Mouse (Mus musculus): Measurements from ENCODE around the gene Adam12. TPM values are rescaled to one million over a fixed set of nuclear protein-coding genes. Genes with fewer than 3 reads are reported as not detected.

The Adam12 gene
- total and polyA plus RNA-seq, 2 experiments from 2014 or later: 1.0 to 4.6 TPM

GRCm38 (mm10) chr7:133919306-133919705 lies 312.6 kb downstream of the Adam12 start:
- ATAC-seq (ENCODE audit: insufficient read depth, low read depth) (no peak), DNase-seq (ENCODE audit: low spot score) (no peak)
- no peak for TF ChIP-seq EP300 (IDR thresholded peaks at IDR 0.05; ENCODE audit: low read depth)
- no peak for TF ChIP-seq CTCF (IDR thresholded peaks at IDR 0.05; ENCODE audit: low read depth)
- Histone ChIP-seq H3K9ac (replicated peaks; ENCODE audit: low read depth, low read length) (no peak overlapping the region), H3K9me3 (replicated peaks; ENCODE audit: control insufficient read depth, low read length) (no peaks in the 10 kb centered on the region), H3K36me3 (replicated peaks; ENCODE audit: control insufficient read depth, insufficient read depth, low read length) (no peaks in the 10 kb centered on the region), H3K4me1 (ENCODE audit: control insufficient read depth, insufficient read depth) (no peaks in the 10 kb centered on the region), H3K4me3 (ENCODE audit: low read depth, low read length) (no peak overlapping the region), H3K27me3 (ENCODE audit: control insufficient read depth, insufficient read depth, low read length) (0 out of 2 replicates have a peak, but pooled peaks cover 4% of the 10 kb centered on the region), H3K27ac (ENCODE audit: low read depth) (no peak overlapping the region), H3K4me2 (ENCODE audit: low read depth, low read length) (no peak overlapping the region)
- WGBS: 71% methylated on average over 5 of the region's 5 CpGs

GRCm38 (mm10) chr7:133916230-133916629 lies 315.7 kb downstream of the Adam12 start:
- no peak overlapping the region for H3K9ac ChIP-seq (replicated peaks; ENCODE audit: low read depth, low read length)
- ATAC-seq (ENCODE audit: insufficient read depth, low read depth) (no peak), DNase-seq (ENCODE audit: low spot score) (no peak)
- no peak overlapping the region for H3K27ac ChIP-seq (ENCODE audit: low read depth)
- no peak overlapping the region for H3K4me3 ChIP-seq (ENCODE audit: low read depth, low read length)
- TF ChIP-seq CTCF (IDR thresholded peaks at IDR 0.05; ENCODE audit: low read depth): no peak
- no peak for TF ChIP-seq EP300 (IDR thresholded peaks at IDR 0.05; ENCODE audit: low read depth)
- no peaks in the 10 kb centered on the region for H3K9me3 ChIP-seq (replicated peaks; ENCODE audit: control insufficient read depth, low read length)
- no peaks in the 10 kb centered on the region for H3K36me3 ChIP-seq (replicated peaks; ENCODE audit: control insufficient read depth, insufficient read depth, low read length)
- 80% methylated on average over 9 of the region's 9 CpGs for WGBS
- H3K4me1 ChIP-seq (ENCODE audit: control insufficient read depth, insufficient read depth): no peaks in the 10 kb centered on the region
- no peaks in the 10 kb centered on the region for H3K27me3 ChIP-seq (ENCODE audit: control insufficient read depth, insufficient read depth, low read length)
- no peak overlapping the region for H3K4me2 ChIP-seq (ENCODE audit: low read depth, low read length)

- no peaks in the 10 kb centered on the region for H3K9me3 ChIP-seq (replicated peaks; ENCODE audit: control insufficient read depth, low read length)
- no peak for TF ChIP-seq EP300 (IDR thresholded peaks at IDR 0.05; ENCODE audit: low read depth)
- no peak for TF ChIP-seq CTCF (IDR thresholded peaks at IDR 0.05; ENCODE audit: low read depth)
- H3K9ac ChIP-seq (replicated peaks; ENCODE audit: low read depth, low read length): no peak overlapping the region
- H3K36me3 ChIP-seq (replicated peaks; ENCODE audit: control insufficient read depth, insufficient read depth, low read length): no peaks in the 10 kb centered on the region
- 79% methylated on average over 3 of the region's 3 CpGs for WGBS
- ATAC-seq (ENCODE audit: insufficient read depth, low read depth) (no peak), DNase-seq (ENCODE audit: low spot score) (no peak)
- H3K27me3 ChIP-seq (ENCODE audit: control insufficient read depth, insufficient read depth, low read length): no peaks in the 10 kb centered on the region
- H3K4me2 ChIP-seq (ENCODE audit: low read depth, low read length): no peak overlapping the region
- H3K27ac ChIP-seq (ENCODE audit: low read depth): no peak overlapping the region
- no peak overlapping the region for H3K4me3 ChIP-seq (ENCODE audit: low read depth, low read length)
- no peaks in the 10 kb centered on the region for H3K4me1 ChIP-seq (ENCODE audit: control insufficient read depth, insufficient read depth)
These were observed 320.1 kb downstream of the Adam12 start for GRCm38 (mm10) chr7:133911881-133912280.

GRCm38 (mm10) chr7:133909833-133910375 lies 322.0 kb downstream of the Adam12 start:
- no peak overlapping the region for H3K4me3 ChIP-seq (ENCODE audit: low read depth, low read length)
- no peaks in the 10 kb centered on the region for H3K36me3 ChIP-seq (replicated peaks; ENCODE audit: control insufficient read depth, insufficient read depth, low read length)
- H3K27ac ChIP-seq (ENCODE audit: low read depth): no peak overlapping the region
- H3K9me3 ChIP-seq (replicated peaks; ENCODE audit: control insufficient read depth, low read length): peaks cover 11% of the 10 kb centered on the region
- no peak overlapping the region for H3K9ac ChIP-seq (replicated peaks; ENCODE audit: low read depth, low read length)
- H3K4me1 ChIP-seq (ENCODE audit: control insufficient read depth, insufficient read depth): no peaks in the 10 kb centered on the region
- H3K4me2 ChIP-seq (ENCODE audit: low read depth, low read length): no peak overlapping the region
- ATAC-seq (ENCODE audit: insufficient read depth, low read depth) (no peak), DNase-seq (ENCODE audit: low spot score) (no peak)
- 56% methylated on average over 7 of the region's 7 CpGs for WGBS
- no peaks in the 10 kb centered on the region for H3K27me3 ChIP-seq (ENCODE audit: control insufficient read depth, insufficient read depth, low read length)
- no peak for TF ChIP-seq CTCF (IDR thresholded peaks at IDR 0.05; ENCODE audit: low read depth)
- no peak for TF ChIP-seq EP300 (IDR thresholded peaks at IDR 0.05; ENCODE audit: low read depth)

- 79% methylated on average over 4 of the region's 4 CpGs for WGBS
- ATAC-seq (ENCODE audit: insufficient read depth, low read depth): no peak
- H3K36me3 ChIP-seq (replicated peaks; ENCODE audit: control insufficient read depth, insufficient read depth, low read length): no peaks in the 10 kb centered on the region
These were observed 323.0 kb downstream of the Adam12 start for GRCm38 (mm10) chr7:133908966-133909365.

GRCm38 (mm10) chr7:133899391-133899790 lies 332.6 kb downstream of the Adam12 start:
- DNase-seq (ENCODE audit: low spot score) (no peak), ATAC-seq (ENCODE audit: insufficient read depth, low read depth) (no peak)
- no peaks in the 10 kb centered on the region for H3K27me3 ChIP-seq (ENCODE audit: control insufficient read depth, insufficient read depth, low read length)
- no peak overlapping the region for H3K27ac ChIP-seq (ENCODE audit: low read depth)
- no peaks in the 10 kb centered on the region for H3K36me3 ChIP-seq (replicated peaks; ENCODE audit: control insufficient read depth, insufficient read depth, low read length)
- H3K4me2 ChIP-seq (ENCODE audit: low read depth, low read length): no peak overlapping the region
- no peak for TF ChIP-seq CTCF (IDR thresholded peaks at IDR 0.05; ENCODE audit: low read depth)
- no peak for TF ChIP-seq EP300 (IDR thresholded peaks at IDR 0.05; ENCODE audit: low read depth)
- no peak overlapping the region for H3K4me3 ChIP-seq (ENCODE audit: low read depth, low read length)
- no peaks in the 10 kb centered on the region for H3K4me1 ChIP-seq (ENCODE audit: control insufficient read depth, insufficient read depth)
- H3K9ac ChIP-seq (replicated peaks; ENCODE audit: low read depth, low read length): no peak overlapping the region
- WGBS: 77% methylated on average over 4 of the region's 4 CpGs
- H3K9me3 ChIP-seq (replicated peaks; ENCODE audit: control insufficient read depth, low read length): no peaks in the 10 kb centered on the region

More at GRCm38 (mm10) chr7:133908966-133909365, 323.0 kb downstream of the Adam12 start:
- no peak for DNase-seq (ENCODE audit: low spot score)
- H3K4me2 ChIP-seq (ENCODE audit: low read depth, low read length): no peak overlapping the region
- no peaks in the 10 kb centered on the region for H3K27me3 ChIP-seq (ENCODE audit: control insufficient read depth, insufficient read depth, low read length)
- no peak overlapping the region for H3K9ac ChIP-seq (replicated peaks; ENCODE audit: low read depth, low read length)
- H3K4me1 ChIP-seq (ENCODE audit: control insufficient read depth, insufficient read depth): no peaks in the 10 kb centered on the region
- no peak overlapping the region for H3K4me3 ChIP-seq (ENCODE audit: low read depth, low read length)
- no peak for TF ChIP-seq EP300 (IDR thresholded peaks at IDR 0.05; ENCODE audit: low read depth)
- no peak overlapping the region for H3K27ac ChIP-seq (ENCODE audit: low read depth)
- H3K9me3 ChIP-seq (replicated peaks; ENCODE audit: control insufficient read depth, low read length): peaks cover 15% of the 10 kb centered on the region
